24 mouse cellular contexts compared by ENCODE assay signal in genomic region chr7:134031787-134032186, GRCm38 (mm10).
DNase-seq lines count a peak whose midpoint lies in the region; ATAC-seq and TF ChIP-seq lines count a peak whose summit lies in the region.
"Had no signal": no experiment of that assay in that cellular context is flagged by ENCODE, and none has a peak within 500 bp of the region (broad histone marks: within the 10 kb centered on the region; RNA-seq: fewer than 3 reads in every experiment).

No protein-coding gene starts in this region.

- H3K36me3 ChIP-seq in kidney, embryonic 15.5 days, result no peaks in the 10 kb centered on the region
- H3K36me3 ChIP-seq: forebrain, embryonic 12.5 days; heart, embryonic 12.5 days; hindbrain, embryonic 13.5 days; intestine, embryonic 15.5 days; liver, embryonic 13.5 days; midbrain, embryonic 15.5 days; neural tube, embryonic 15.5 days had no signal

- peaks cover 20% of the 10 kb centered on the region; the same call in 1 of the 2 replicates for H3K4me1 ChIP-seq in kidney, embryonic 15.5 days
- peaks cover 17% of the 10 kb centered on the region for H3K4me1 ChIP-seq in embryonic fibroblast, embryonic 13.5 days (ENCODE audit: control insufficient read depth, insufficient read depth, low read length)

- 0 out of 2 replicates have a peak overlapping the region, but pooled peaks have one; percentile 18 for H3K27ac ChIP-seq in kidney, embryonic 15.5 days
- H3K27ac ChIP-seq in embryonic fibroblast, embryonic 13.5 days (ENCODE audit: insufficient read depth, low read length), result peak overlapping the region; percentile 96
- H3K27ac ChIP-seq: forebrain, embryonic 12.5 days; hindbrain, embryonic 13.5 days; intestine, embryonic 15.5 days; layer of hippocampus, adult 2 months; liver, embryonic 13.5 days; midbrain, embryonic 15.5 days; neural tube, embryonic 15.5 days had no signal

- H3K4me3 ChIP-seq in kidney, embryonic 15.5 days (replicated peaks), result no peak overlapping the region
- no peak overlapping the region for H3K4me3 ChIP-seq in embryonic fibroblast, embryonic 13.5 days (ENCODE audit: insufficient read depth, low read length)
- H3K4me3 ChIP-seq: forebrain, embryonic 12.5 days; heart, embryonic 12.5 days; hindbrain, embryonic 13.5 days; intestine, embryonic 15.5 days; layer of hippocampus, adult 2 months; liver, embryonic 13.5 days; midbrain, embryonic 15.5 days; neural tube, embryonic 15.5 days had no signal

- WGBS in kidney, embryonic 15.5 days, result 88% methylated on average over 6 of the region's 6 CpGs

- no peak overlapping the region for H3K4me2 ChIP-seq in kidney, embryonic 15.5 days
- H3K4me2 ChIP-seq: hindbrain, embryonic 13.5 days; intestine, embryonic 15.5 days; liver, embryonic 13.5 days; midbrain, embryonic 15.5 days; neural tube, embryonic 15.5 days had no signal

- no peak for DNase-seq in kidney, postnatal 36 days
- peak; percentile 6 for DNase-seq in lung, postnatal 36 days
- no peak for DNase-seq in lung, postnatal 4 days
- no peak for DNase-seq in spleen, postnatal 36 days (ENCODE audit: low spot score in 2 of 2)
- no peak for DNase-seq in right cerebral cortex, postnatal 36 days (ENCODE audit: low spot score in 2 of 2)
- DNase-seq: adrenal gland, adult 8-10 months; B cell, adult 2 months; cerebellum, adult 8-10 months; heart, adult 11 months; heart, postnatal 14 days; liver, embryonic 13.5 days; retina, postnatal 1 day; thymus, adult 18-20 months; thymus, postnatal 4 days had no signal

- no peak for TF ChIP-seq CTCF in embryonic fibroblast, embryonic 13.5 days (IDR thresholded peaks at IDR 0.05; ENCODE audit: borderline replicate concordance, insufficient read depth, low read length)

- no peaks in the 10 kb centered on the region for H3K9me3 ChIP-seq in kidney, embryonic 15.5 days (replicated peaks)
- H3K9me3 ChIP-seq: forebrain, embryonic 12.5 days; heart, embryonic 12.5 days; hindbrain, embryonic 13.5 days; intestine, embryonic 15.5 days; liver, embryonic 13.5 days; midbrain, embryonic 15.5 days; neural tube, embryonic 15.5 days had no signal

- H3K9ac ChIP-seq in kidney, embryonic 15.5 days, result no peak overlapping the region
- H3K9ac ChIP-seq: forebrain, embryonic 12.5 days; heart, embryonic 12.5 days; hindbrain, embryonic 13.5 days; intestine, embryonic 15.5 days; liver, embryonic 13.5 days; midbrain, embryonic 15.5 days; neural tube, embryonic 15.5 days had no signal

- TF ChIP-seq POLR2A in embryonic fibroblast, embryonic 13.5 days (IDR thresholded peaks at IDR 0.05; ENCODE audit: low read depth, low read length), result no peak

- no peaks in the 10 kb centered on the region for H3K27me3 ChIP-seq in kidney, embryonic 15.5 days
- H3K27me3 ChIP-seq: forebrain, embryonic 12.5 days; heart, embryonic 12.5 days; intestine, embryonic 15.5 days; liver, embryonic 13.5 days; midbrain, embryonic 15.5 days; neural tube, embryonic 15.5 days had no signal

- no peak for ATAC-seq in kidney, embryonic 15.5 days (replicated peaks; ENCODE audit: low FRiP score)
- peak; percentile 89 for ATAC-seq in megakaryocyte progenitor cell, adult 5-6 weeks (replicated peaks; ENCODE audit: poor library complexity)
- ATAC-seq: intestine, embryonic 15.5 days; midbrain, embryonic 15.5 days had no signal
